Mouse (Mus musculus) thymus, adult 2 months (tissue): ENCODE measurements at regions not wholly inside any gene's neighbourhood (a gene's known extent, or its start where the extent isn't known, plus 50 kb on each side); places are given as distances from the start of the nearest gene placed in this dataset.

Experiments
- DNase-seq: peaks from one replicate; pipeline ENCODE4 v3.0.0; 2021
- H3K27ac ChIP-seq: fragments of 200-500 bp; 2 replicates; pipeline ENCODE4 v1.5.1; 2012; ENCODE audit warnings: low read length, control low read depth; ENCODE audit not compliant: control insufficient read depth, insufficient read depth
- H3K27me3 ChIP-seq: fragments of 200-500 bp; 2 replicates; pipeline ENCODE4 v1.6.1; 2012; ENCODE audit warnings: mild to moderate bottlenecking, low read length, moderate library complexity, mixed read lengths; ENCODE audit not compliant: control insufficient read depth, insufficient read depth
- H3K36me3 ChIP-seq: fragments of 200-500 bp; 2 replicates; pipeline ENCODE4 v1.6.1; 2012; ENCODE audit warnings: mild to moderate bottlenecking, low read length, moderate library complexity; ENCODE audit not compliant: control insufficient read depth, insufficient read depth
- H3K4me1 ChIP-seq: fragments of 200-500 bp; replicated peaks from 2 replicates; pipeline ENCODE4 v1.6.1; 2012; ENCODE audit warnings: low read length; ENCODE audit not compliant: control insufficient read depth, insufficient read depth
- H3K4me3 ChIP-seq: fragments of 200-500 bp; 2 replicates; pipeline ENCODE4 v1.5.1; 2012; ENCODE audit warnings: mild to moderate bottlenecking, low read length, control low read depth, moderate library complexity; ENCODE audit not compliant: control insufficient read depth, insufficient read depth
- CTCF ChIP-seq: fragments of 200-500 bp; IDR thresholded peaks from 2 replicates; pipeline ENCODE4 v1.5.1; 2012; ENCODE audit warnings: mild to moderate bottlenecking, control low read depth, low read length, moderate library complexity, borderline replicate concordance; ENCODE audit not compliant: control insufficient read depth, poor library complexity, insufficient read depth; ENCODE audit errors: extremely low read depth
- POLR2A ChIP-seq: fragments of 200-500 bp; IDR thresholded peaks from 2 replicates; pipeline ENCODE4 v1.6.1; 2012; ENCODE audit warnings: mild to moderate bottlenecking, low read length, control low read depth, moderate library complexity; ENCODE audit not compliant: control insufficient read depth, poor library complexity, insufficient read depth; ENCODE audit errors: extremely low read depth
- WGBS: fragments of 180-500 bp; shearing (Covaris S2); methylation state at CpG from one replicate; pipeline ENCODE4 v1.1.7; 2018; 5-methylcytosine and 5-hydroxymethylcytosine counted together

DNA sequence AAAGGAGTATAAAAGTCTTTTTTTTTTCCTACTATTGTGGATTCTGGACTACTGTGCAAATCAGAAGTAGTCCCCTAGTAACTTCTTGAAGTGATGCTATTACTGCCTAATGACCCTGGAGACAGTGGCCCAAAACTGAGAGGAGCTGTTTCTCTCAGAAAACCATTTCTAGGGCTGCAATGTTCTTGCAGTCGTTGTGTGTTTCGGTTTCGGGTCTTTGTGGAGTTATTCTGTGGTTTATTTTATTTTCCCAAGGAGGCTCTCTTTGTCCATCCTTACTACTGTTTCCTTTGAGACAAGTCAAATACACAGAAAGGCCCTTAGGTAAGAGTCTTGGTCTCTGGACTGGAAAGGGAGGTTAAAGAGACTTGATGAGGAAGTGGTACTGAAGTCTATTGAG, 258.9 kb downstream of the Adgrl2 start:
- DNase-seq = no peak
- Histone ChIP-seq H3K4me1 (no peaks in the 10 kb centered on the region), H3K36me3 (no peaks in the 10 kb centered on the region), H3K27ac (no peak overlapping the region), H3K4me3 (no peak overlapping the region), H3K27me3 (no peaks in the 10 kb centered on the region)
- TF ChIP-seq POLR2A = no peak
- TF ChIP-seq CTCF = no peak
- WGBS = 93% methylated on average over 3 of the region's 3 CpGs

DNA sequence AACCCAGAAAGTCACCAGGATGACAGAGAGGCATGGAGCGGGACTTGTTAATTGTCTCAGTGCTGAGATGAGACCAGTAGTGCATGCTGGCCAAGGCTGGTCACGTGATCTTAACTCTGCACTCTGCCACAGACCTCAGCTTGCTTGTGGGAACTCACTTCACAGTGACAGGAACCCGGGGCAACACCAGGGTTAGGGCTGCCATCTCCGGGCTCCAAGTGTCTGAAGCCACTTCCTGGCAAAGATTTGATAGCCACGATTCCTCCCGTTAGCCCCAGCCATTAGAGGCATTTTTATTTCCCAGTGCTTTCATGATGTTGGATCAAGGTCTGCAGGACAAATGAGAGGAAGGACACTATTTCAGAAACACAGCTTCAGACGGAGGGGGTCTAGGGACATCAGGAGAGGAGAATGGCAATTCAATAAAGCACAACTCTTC, 261.1 kb downstream of the Adgrl2 start:
- DNase-seq = peak; percentile 3
- TF ChIP-seq POLR2A = no peak
- TF ChIP-seq CTCF = no peak
- no peak overlapping the region for H3K4me3 ChIP-seq
- H3K27ac ChIP-seq = no peak overlapping the region
- no peaks in the 10 kb centered on the region for H3K27me3 ChIP-seq
- H3K36me3 ChIP-seq = no peaks in the 10 kb centered on the region
- WGBS = 11% methylated on average over 7 of the region's 7 CpGs
- H3K4me1 ChIP-seq = no peaks in the 10 kb centered on the region

DNA sequence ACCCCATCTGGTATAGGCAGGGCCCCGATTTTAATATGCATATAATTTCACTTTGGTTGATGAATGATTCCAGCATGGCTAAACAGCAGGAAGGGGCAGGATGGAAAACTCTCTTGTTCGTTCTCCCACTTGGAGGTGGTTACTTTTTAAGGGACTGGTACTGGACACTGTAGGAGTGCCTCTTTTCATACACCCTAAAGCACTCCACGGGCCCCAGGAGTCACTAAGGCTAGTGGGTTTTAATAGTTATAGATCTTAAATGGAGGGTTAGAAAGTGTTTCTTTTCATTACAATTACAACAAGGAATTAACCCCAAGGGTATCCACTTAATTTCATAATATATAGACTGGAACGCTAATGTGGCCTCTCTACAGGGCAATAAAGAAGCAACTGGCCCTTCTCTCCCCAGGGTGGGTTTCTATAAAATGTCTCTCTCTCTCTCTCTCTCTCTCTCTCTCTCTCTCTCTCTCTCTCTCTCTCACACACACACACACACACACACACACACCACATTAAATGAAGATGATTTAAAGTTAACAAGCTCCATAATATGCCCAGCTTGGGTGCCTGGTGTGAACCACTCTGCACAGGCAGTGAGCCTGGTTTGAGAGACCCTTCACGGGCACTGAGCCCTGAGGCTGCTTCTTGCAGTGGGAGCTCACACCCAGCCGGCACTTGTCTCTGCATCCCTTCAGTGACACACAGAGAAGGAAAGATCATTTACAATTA, 261.7 kb downstream of the Adgrl2 start:
- H3K4me3 ChIP-seq = no peak overlapping the region
- no peaks in the 10 kb centered on the region for H3K27me3 ChIP-seq
- no peak for TF ChIP-seq CTCF
- no peak for TF ChIP-seq POLR2A
- H3K4me1 ChIP-seq = no peaks in the 10 kb centered on the region
- no peak for DNase-seq
- no peak overlapping the region for H3K27ac ChIP-seq
- WGBS = 77% methylated on average over 6 of the region's 6 CpGs
- H3K36me3 ChIP-seq = no peaks in the 10 kb centered on the region

- 8% methylated on average over 10 of the region's 10 CpGs for WGBS
- Histone ChIP-seq H3K4me1 (no peaks in the 10 kb centered on the region), H3K4me3 (no peak overlapping the region), H3K27ac (no peak overlapping the region), H3K36me3 (no peaks in the 10 kb centered on the region), H3K27me3 (no peaks in the 10 kb centered on the region)
- TF ChIP-seq POLR2A (no peak), CTCF (no peak)
- DNase-seq = no peak
Observed at GRCm38 (mm10) chr3:148726596-148727331, 263.6 kb downstream of the Adgrl2 start.

GRCm38 (mm10) chr3:148696555-148696954, 293.8 kb downstream of the Adgrl2 start:
- no peak overlapping the region for H3K27ac ChIP-seq
- no peaks in the 10 kb centered on the region for H3K36me3 ChIP-seq
- 75% methylated on average over 7 of the region's 7 CpGs for WGBS
- no peak for DNase-seq
- no peak for TF ChIP-seq CTCF
- no peak for TF ChIP-seq POLR2A
- H3K27me3 ChIP-seq = no peaks in the 10 kb centered on the region
- no peak overlapping the region for H3K4me3 ChIP-seq
- H3K4me1 ChIP-seq = no peaks in the 10 kb centered on the region

GRCm38 (mm10) chr3:148695453-148695852, 294.9 kb downstream of the Adgrl2 start:
- Histone ChIP-seq H3K36me3 (no peaks in the 10 kb centered on the region), H3K27me3 (no peaks in the 10 kb centered on the region), H3K4me3 (no peak overlapping the region), H3K4me1 (no peaks in the 10 kb centered on the region), H3K27ac (no peak overlapping the region)
- TF ChIP-seq CTCF (no peak), POLR2A (no peak)
- DNase-seq = no peak
- WGBS = 77% methylated on average over 6 of the region's 6 CpGs
